Comparison of ENCODE assay signal across 8 mouse cellular contexts in the genomic region with DNA sequence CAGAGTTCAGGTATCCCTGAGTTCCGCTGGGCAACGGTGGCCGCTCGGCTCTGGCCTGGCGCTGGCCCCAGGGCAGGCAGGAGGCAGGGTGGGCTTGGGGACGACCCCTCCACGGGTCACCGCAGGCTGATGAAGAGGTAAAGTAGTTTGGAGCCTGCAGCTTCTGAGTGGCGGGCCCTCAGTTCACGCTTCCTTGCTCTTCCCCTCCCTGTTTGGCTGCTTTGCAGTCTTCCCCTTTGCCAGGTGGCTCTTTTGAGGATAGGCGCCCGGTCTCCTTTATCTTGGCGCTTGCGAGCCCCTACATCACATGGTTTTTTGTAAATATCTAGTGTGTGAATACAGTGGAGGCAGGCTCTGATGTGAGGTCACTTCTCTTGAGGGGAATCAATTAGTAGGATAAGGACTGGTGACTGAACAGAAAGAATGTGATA. TPM values are rescaled to one million over a fixed set of nuclear protein-coding genes. Genes with fewer than 3 reads are reported as not detected.
A peak's percentile ranks its signal among the peaks of the same experiment; 100 is the strongest.
DNase-seq lines count a peak whose midpoint lies in the region; ATAC-seq and TF ChIP-seq lines count a peak whose summit lies in the region.

No protein-coding gene starts in this region.

- no peak for TF ChIP-seq POLR2A in cerebellum, adult 2 months (IDR thresholded peaks at IDR 0.05; ENCODE audit: borderline replicate concordance, insufficient read depth, low read length)
- TF ChIP-seq POLR2A in spleen, adult 2 months (IDR thresholded peaks at IDR 0.05; ENCODE audit: low read depth, low read length): no peak

- DNase-seq in cerebellum, adult 2 months: no peak
- DNase-seq in cerebellum, adult 18-20 months: no peak
- DNase-seq in spleen, adult 2 months (ENCODE audit: low read depth in 1 of 2, low spot score in 2 of 2): peak in 1 of 2 experiments; percentile 1
- DNase-seq in spleen, postnatal 4 days (ENCODE audit: low spot score in 2 of 2): no peak
- peak; percentile 2 for DNase-seq in midbrain, postnatal 0 days (ENCODE audit: low spot score)
- no peak for DNase-seq in left cerebral cortex, postnatal 25 days (ENCODE audit: low spot score in 2 of 2)
- DNase-seq in left cerebral cortex, postnatal 10 days (ENCODE audit: extremely low spot score in 1 of 2, low spot score in 2 of 2): no peak

- peak overlapping the region; percentile 47 for H3K4me2 ChIP-seq in intestine, embryonic 15.5 days (replicated peaks)
- peak overlapping the region; percentile 49 for H3K4me2 ChIP-seq in midbrain, postnatal 0 days (ENCODE audit: low read depth, low read length, poor library complexity, severe bottlenecking)

- H3K9ac ChIP-seq in intestine, embryonic 15.5 days: peak overlapping the region; percentile 61
- H3K9ac ChIP-seq in midbrain, postnatal 0 days (replicated peaks; ENCODE audit: low read length, poor library complexity, severe bottlenecking): peak overlapping the region; percentile 69

- no peaks in the 10 kb centered on the region for H3K4me1 ChIP-seq in cerebellum, adult 2 months (ENCODE audit: control insufficient read depth, insufficient read depth, low read length)
- H3K4me1 ChIP-seq in spleen, adult 2 months (ENCODE audit: control insufficient read depth, insufficient read depth, insufficient read length): no peaks in the 10 kb centered on the region
- H3K4me1 ChIP-seq in intestine, embryonic 15.5 days (replicated peaks): 0 out of 2 replicates have a peak, but pooled peaks cover 3% of the 10 kb centered on the region
- H3K4me1 ChIP-seq in midbrain, postnatal 0 days (ENCODE audit: insufficient read depth, low read length): no peaks in the 10 kb centered on the region; the same call in 1 of the 2 replicates

- peak; percentile 50 for ATAC-seq in intestine, embryonic 15.5 days
- peak; percentile 64 for ATAC-seq in midbrain, postnatal 0 days (ENCODE audit: low FRiP score)

- peak overlapping the region; percentile 97 for H3K27ac ChIP-seq in cerebellum, adult 2 months (ENCODE audit: insufficient read depth, low read length)
- H3K27ac ChIP-seq in spleen, adult 2 months (ENCODE audit: insufficient read depth, low read length): peak overlapping the region; percentile 84
- peak overlapping the region; percentile 80; the same call in 1 of the 2 replicates for H3K27ac ChIP-seq in intestine, embryonic 15.5 days
- H3K27ac ChIP-seq in midbrain, postnatal 0 days (ENCODE audit: low read depth, low read length): peak overlapping the region; percentile 67

- TF ChIP-seq CTCF in cerebellum, adult 2 months (IDR thresholded peaks at IDR 0.05; ENCODE audit: borderline replicate concordance, insufficient read depth, low read depth, low read length): no peak
- TF ChIP-seq CTCF in spleen, adult 2 months (IDR thresholded peaks at IDR 0.05; ENCODE audit: extremely low read depth, insufficient read depth, insufficient read length, insufficient replicate concordance): no peak
- TF ChIP-seq CTCF in midbrain, postnatal 0 days (IDR thresholded peaks at IDR 0.05): no peak

- peak overlapping the region; percentile 94 for H3K4me3 ChIP-seq in cerebellum, adult 2 months (replicated peaks; ENCODE audit: insufficient read depth, low read depth, low read length)
- H3K4me3 ChIP-seq in spleen, adult 2 months (ENCODE audit: extremely low read depth, insufficient read depth, insufficient read length): peak overlapping the region; percentile 90
- peak overlapping the region; percentile 56 for H3K4me3 ChIP-seq in intestine, embryonic 15.5 days (replicated peaks)
- peak overlapping the region; percentile 55 for H3K4me3 ChIP-seq in midbrain, postnatal 0 days (ENCODE audit: low read depth, low read length)

- no peaks in the 10 kb centered on the region for H3K9me3 ChIP-seq in intestine, embryonic 15.5 days
- H3K9me3 ChIP-seq in midbrain, postnatal 0 days (ENCODE audit: low read length): no peaks in the 10 kb centered on the region

- no peaks in the 10 kb centered on the region for H3K27me3 ChIP-seq in cerebellum, adult 2 months (ENCODE audit: control insufficient read depth, insufficient read depth, low read length)
- H3K27me3 ChIP-seq in spleen, adult 2 months (ENCODE audit: control insufficient read depth, insufficient read depth, low read length): no peaks in the 10 kb centered on the region
- no peaks in the 10 kb centered on the region for H3K27me3 ChIP-seq in intestine, embryonic 15.5 days (replicated peaks)
- no peaks in the 10 kb centered on the region for H3K27me3 ChIP-seq in midbrain, postnatal 0 days (ENCODE audit: insufficient read depth, low read length)

- intact Hi-C loops in left cerebral cortex, postnatal 25 days (cut with DNase I): loop anchor here (10.0 kb wide), 1 partner anchor 262 kb away; a partner anchor contains a TSS
- intact Hi-C loops in left cerebral cortex, postnatal 10 days (cut with DNase I): no loop called here

- H3K36me3 ChIP-seq in spleen, adult 2 months (ENCODE audit: control insufficient read depth, insufficient read depth, low read length): no peaks in the 10 kb centered on the region
- H3K36me3 ChIP-seq in intestine, embryonic 15.5 days: no peaks in the 10 kb centered on the region
- no peaks in the 10 kb centered on the region for H3K36me3 ChIP-seq in midbrain, postnatal 0 days (ENCODE audit: insufficient read depth, low read length)

- WGBS in cerebellum, adult 2 months: 11% methylated on average over 14 of the region's 14 CpGs
- 27% methylated on average over 14 of the region's 14 CpGs for WGBS in spleen, adult 2 months
- 17% methylated on average over 14 of the region's 14 CpGs for WGBS in intestine, embryonic 15.5 days
- WGBS in midbrain, postnatal 0 days: 18% methylated on average over 14 of the region's 14 CpGs

RNA-seq across cellular contexts. Expression of a gene that starts 1.2 kb away (rescaled TPM):
- 27.5 and 27.8 TPM in 2 replicates for polyA plus RNA-seq in cerebellum, adult 2 months (2012; rRNA removed)
- polyA plus RNA-seq in spleen, adult 2 months (2012; rRNA removed): 1.1 and 1.3 TPM in 2 replicates
- 44.8 and 46.0 TPM in 2 replicates for polyA plus RNA-seq in intestine, embryonic 15.5 days (2015; fragmentation: Nextera tagmentation; extraction: Ambion mirVana)
- total RNA-seq in midbrain, postnatal 0 days (2014; rRNA removed): 22.1 and 28.4 TPM in 2 replicates
- 71.1 and 72.2 TPM in 2 replicates for polyA plus RNA-seq in midbrain, postnatal 0 days (2015; fragmentation: Nextera tagmentation; extraction: Ambion mirVana)
- total RNA-seq in left cerebral cortex, postnatal 25 days (2021): 10 to 100 TPM; 29.8 to 34.9 TPM
- total RNA-seq in left cerebral cortex, postnatal 10 days (2021): 10 to 100 TPM; 36.2 to 36.4 TPM

Comparison
In these comparisons a context has a peak if more than half of its experiments do, and no peak if none do; other contexts are left out.
1. RNA of a gene that starts 1.2 kb away (polyA plus RNA-seq): 71.1 to 72.2 TPM in midbrain, postnatal 0 days, 44.8 to 46.0 TPM in intestine, embryonic 15.5 days and 27.5 to 27.8 TPM in cerebellum, adult 2 months; 1.1 to 1.3 TPM in spleen, adult 2 months; every median in the first group is over 10 times any median in the second.
2. Peak in every context shown above with its lines, with median percentiles within 50 percentile points of each other: H3K27ac ChIP-seq and H3K4me3 ChIP-seq.